Mouse (Mus musculus): Measurements from ENCODE around the gene Olfr424. TPM values are rescaled to one million over a fixed set of nuclear protein-coding genes. Genes with fewer than 3 reads are reported as not detected.

Gene Olfr424
- total RNA-seq (2021): not detected
- long read RNA-seq, experiment 1: 0 reads
- long read RNA-seq, experiment 2: 0 reads

- DNase-seq (ENCODE audit: low spot score in 2 of 2): no peak
These were observed at the start of gene Olfr424 for GRCm38 (mm10) chr1:174131217-174131616. Gene Olfr424, plus strand, starts transcription at chr1:174131517.

GRCm38 (mm10) chr1:174084031-174084430 lies 47.3 kb upstream of the Olfr424 start, which contains the start of gene Olfr429:
Gene Olfr429, plus strand, starts transcription at chr1:174084331.
- DNase-seq (ENCODE audit: low spot score in 2 of 2): no peak

GRCm38 (mm10) chr1:174096591-174096990 lies 34.7 kb upstream of the Olfr424 start, which contains the start of gene Olfr427:
Gene Olfr427, plus strand, starts transcription at chr1:174096891.
- DNase-seq (ENCODE audit: low spot score in 2 of 2): no peak

- DNase-seq (ENCODE audit: low spot score in 2 of 2): no peak
These were observed 27.6 kb upstream of the Olfr424 start for GRCm38 (mm10) chr1:174103735-174104134.

GRCm38 (mm10) chr1:174121062-174121461 lies 10.3 kb upstream of the Olfr424 start, which contains the start of gene Olfr231:
Gene Olfr231, minus strand, starts transcription at chr1:174121162.
- DNase-seq (ENCODE audit: low spot score in 2 of 2): no peak

- DNase-seq (ENCODE audit: low spot score in 2 of 2): no peak
These were observed 682 bp downstream of the Olfr424 start for GRCm38 (mm10) chr1:174131999-174132398.

GRCm38 (mm10) chr1:174141384-174141783 lies 10.1 kb downstream of the Olfr424 start:
- no peak for DNase-seq (ENCODE audit: low spot score in 2 of 2)

GRCm38 (mm10) chr1:174146696-174147095 lies 15.4 kb downstream of the Olfr424 start:
- DNase-seq (ENCODE audit: low spot score in 2 of 2): no peak

- no peak for DNase-seq (ENCODE audit: low spot score in 2 of 2)
These were observed 18.0 kb downstream of the Olfr424 start for GRCm38 (mm10) chr1:174149289-174149688.

GRCm38 (mm10) chr1:174155333-174155732 lies 24.0 kb downstream of the Olfr424 start, which contains the start of gene Olfr420:
Gene Olfr420, plus strand, starts transcription at chr1:174155633.
- DNase-seq (ENCODE audit: low spot score in 2 of 2): no peak

- no peak for DNase-seq (ENCODE audit: low spot score in 2 of 2)
These were observed 26.3 kb downstream of the Olfr424 start for GRCm38 (mm10) chr1:174157622-174158021.

- DNase-seq (ENCODE audit: low spot score in 2 of 2): no peak
These were observed 27.2 kb downstream of the Olfr424 start for GRCm38 (mm10) chr1:174158512-174158911.

- no peak for DNase-seq (ENCODE audit: low spot score in 2 of 2)
These were observed 27.8 kb downstream of the Olfr424 start for GRCm38 (mm10) chr1:174159095-174159494.

- no peak for DNase-seq (ENCODE audit: low spot score in 2 of 2)
These were observed 37.7 kb downstream of the Olfr424 start for GRCm38 (mm10) chr1:174169024-174169423.

- DNase-seq (ENCODE audit: low spot score in 2 of 2): no peak
These were observed 39.6 kb downstream of the Olfr424 start for GRCm38 (mm10) chr1:174170706-174171501.

GRCm38 (mm10) chr1:174171537-174171936 lies 40.2 kb downstream of the Olfr424 start:
- no peak for DNase-seq (ENCODE audit: low spot score in 2 of 2)

- DNase-seq (ENCODE audit: low spot score in 2 of 2): no peak
These were observed 41.3 kb downstream of the Olfr424 start, which contains the start of gene Spta1 for GRCm38 (mm10) chr1:174172605-174173004. Gene Spta1, plus strand, starts transcription at chr1:174172776.

Other genes starting within 250 kb of the Olfr424 start
- 1 to 10 TPM; 3.1 to 5.3 TPM for gene Ifi211, start 218.5 kb upstream of the Olfr424 start, total RNA-seq (2021)
- 10 to 100 TPM; 14.6 to 15.3 TPM for gene Mndal, start 189.0 kb upstream of the Olfr424 start, total RNA-seq (2021)
- gene Ifi203, start 188.8 kb upstream of the Olfr424 start, total RNA-seq (2021): 10 to 100 TPM; 10.3 to 14.7 TPM
- not detected for gene Ifi202b, start 148.8 kb upstream of the Olfr424 start, total RNA-seq (2021)
- 10 to 100 TPM in 1 of 2 experiments, 1 to 10 TPM in 1; 6.8 to 16.8 TPM for gene Ifi205, start 99.7 kb upstream of the Olfr424 start, total RNA-seq (2021)
- gene Olfr433, start 90.8 kb upstream of the Olfr424 start, total RNA-seq (2021): not detected
- gene Olfr432, start 82.3 kb upstream of the Olfr424 start, total RNA-seq (2021): not detected
- not detected for gene Olfr430, start 64.9 kb upstream of the Olfr424 start, total RNA-seq (2021)
- gene Olfr429, start 47.2 kb upstream of the Olfr424 start, total RNA-seq (2021): not detected
- not detected for gene Olfr427, start 34.6 kb upstream of the Olfr424 start, total RNA-seq (2021)
- not detected for gene Olfr231, start 10.4 kb upstream of the Olfr424 start, total RNA-seq (2021)
- not detected for gene Olfr420, start 24.1 kb downstream of the Olfr424 start, total RNA-seq (2021)
- gene Spta1, start 41.3 kb downstream of the Olfr424 start, total RNA-seq (2021): under 1 TPM; 0.23 to 0.67 TPM
- not detected for gene Olfr419, start 120.5 kb downstream of the Olfr424 start, total RNA-seq (2021)
- not detected for gene Mptx1, start 199.0 kb downstream of the Olfr424 start, total RNA-seq (2021)
- gene Olfr417, start 233.6 kb downstream of the Olfr424 start, total RNA-seq (2021): not detected